Mouse (Mus musculus) heart, adult 18-20 months (tissue): Measurements from ENCODE around the gene Cd9. TPM values are rescaled to one million over a fixed set of nuclear protein-coding genes. Genes with fewer than 3 reads are reported as not detected.

Source experiments
- DNase-seq, 2 experiments: peaks; one replicate each; pipeline ENCODE4 v3.0.0; 2021 to 2022; ENCODE audit warnings: mixed read lengths in 1 of 2
- total RNA-seq, 2 experiments: library from RNA; stranded (reverse); gene quantifications; 2 replicates each; pipeline ENCODE4 v1.2.3; 2021

Gene Cd9
- total RNA-seq, 2 experiments from 2014 or later = 49.9 to 50.4 TPM

DNA sequence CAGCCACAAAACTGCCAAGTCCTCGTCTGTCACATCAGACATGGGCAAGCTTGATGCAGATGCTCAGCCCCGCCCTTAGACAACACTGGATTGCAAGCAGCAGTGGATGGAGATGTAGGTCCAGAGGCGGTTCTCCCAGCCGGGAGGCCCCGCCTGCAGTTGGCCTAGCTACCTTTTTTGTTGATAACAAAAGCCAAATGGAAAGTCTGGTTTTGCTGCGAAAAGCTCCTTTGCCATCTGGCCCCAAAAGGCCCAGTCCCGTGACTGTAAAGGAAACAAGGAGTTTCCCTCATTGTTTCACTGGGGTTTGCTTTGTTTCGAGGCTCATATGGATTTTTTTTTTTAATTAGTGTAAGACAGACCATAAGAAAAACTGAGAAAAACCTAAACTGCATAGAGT lies 18.5 kb downstream of the Cd9 start:
- peak; percentile 58 to 74 for DNase-seq

DNA sequence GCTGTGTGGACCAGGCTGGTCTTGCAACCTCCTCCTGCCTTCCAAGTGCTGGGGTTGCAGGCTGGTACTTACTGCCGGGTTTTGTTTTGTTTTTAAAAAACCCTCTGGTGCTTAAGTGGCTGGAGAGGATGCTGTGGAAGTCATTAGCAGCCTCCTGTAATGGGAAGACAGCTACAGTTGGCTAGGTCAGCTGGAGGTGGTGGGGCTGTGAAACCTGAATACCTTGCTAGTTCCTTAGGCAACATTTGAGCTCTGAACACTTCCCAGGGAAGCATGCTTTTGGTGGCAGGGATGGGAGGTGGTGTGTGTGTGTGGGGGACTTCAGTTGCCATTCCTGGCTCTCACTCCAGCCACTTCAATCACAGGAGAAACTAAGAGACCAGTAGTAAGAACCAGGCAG lies 19.4 kb downstream of the Cd9 start:
- DNase-seq = no peak

DNA sequence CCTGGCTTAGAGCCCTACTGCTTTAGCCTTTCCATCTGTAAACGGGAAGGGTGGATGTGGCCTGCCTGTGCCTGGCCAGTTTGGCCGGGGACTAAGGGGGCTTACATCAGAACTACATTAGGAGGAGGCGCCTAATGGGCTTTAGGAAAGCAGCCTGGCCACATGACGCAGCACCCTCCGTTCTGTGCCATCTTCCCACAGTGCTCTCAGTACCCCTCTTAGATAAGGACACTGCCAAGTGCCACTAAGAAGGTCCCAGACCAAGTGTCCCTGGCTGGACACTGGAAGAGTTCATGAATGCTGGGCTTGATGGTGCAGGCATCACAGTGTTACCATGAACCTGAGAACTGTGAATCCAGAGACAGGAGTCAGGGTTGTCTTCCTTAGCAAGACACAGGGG lies 20.7 kb downstream of the Cd9 start:
- no peak for DNase-seq

DNA sequence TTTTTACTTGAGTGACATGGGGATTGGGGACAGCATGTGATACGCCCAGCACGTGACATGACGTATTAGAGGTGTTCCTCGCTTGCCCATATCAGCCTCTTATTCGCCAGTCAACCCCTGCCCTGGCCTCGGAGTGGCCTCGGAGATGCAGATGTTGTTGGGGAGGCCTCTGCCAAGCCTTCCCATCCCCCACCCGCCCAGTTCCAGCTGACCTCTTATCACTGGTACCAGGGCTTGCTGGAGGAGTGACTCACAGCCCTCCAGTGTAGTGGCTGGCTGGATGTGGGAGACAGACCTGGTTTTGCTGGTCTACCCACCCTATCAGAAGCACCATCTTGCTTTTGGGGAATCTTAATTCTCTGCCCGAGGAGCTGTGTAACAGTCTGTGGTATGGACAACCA lies 21.3 kb downstream of the Cd9 start:
- no peak for DNase-seq

DNA sequence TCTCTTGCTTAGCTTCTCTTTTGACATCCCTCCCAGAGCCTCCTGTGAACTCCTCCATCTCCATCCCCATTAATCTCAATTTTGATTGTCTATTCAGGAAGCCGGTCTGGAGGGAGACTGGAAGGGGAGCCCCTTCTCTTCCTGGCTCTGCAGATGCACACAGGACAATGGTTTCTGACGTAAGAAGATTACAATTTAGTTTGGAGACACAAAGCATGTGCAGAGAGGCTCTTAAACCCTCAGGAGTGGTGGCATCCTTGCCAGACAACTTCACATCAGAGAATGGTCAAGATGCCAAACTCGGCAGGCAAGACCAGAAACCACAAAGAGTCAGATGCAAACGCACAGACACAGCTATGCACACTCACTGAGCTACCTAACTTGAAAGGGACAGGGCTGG lies 22.7 kb downstream of the Cd9 start:
- DNase-seq = no peak

DNA sequence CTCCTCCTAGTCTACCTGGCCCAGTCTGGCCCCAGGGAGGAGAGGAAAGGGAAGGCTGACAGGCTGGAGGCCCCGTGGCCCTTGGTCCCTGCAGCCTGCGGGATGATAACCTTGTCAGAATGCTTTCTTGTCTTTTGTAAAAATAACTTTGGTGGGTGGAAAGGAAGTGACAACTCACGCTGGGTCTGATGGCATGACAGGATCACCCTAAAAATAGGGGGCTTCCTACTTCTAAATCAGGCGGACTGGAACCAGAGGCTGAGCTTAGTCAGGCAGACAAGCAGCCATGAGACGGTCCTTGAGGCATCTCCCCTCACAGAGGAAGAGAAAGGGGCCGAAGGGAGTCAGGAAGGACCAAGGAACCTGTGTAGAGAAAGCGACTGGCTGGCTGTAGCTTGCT lies 23.3 kb downstream of the Cd9 start:
- no peak for DNase-seq

DNA sequence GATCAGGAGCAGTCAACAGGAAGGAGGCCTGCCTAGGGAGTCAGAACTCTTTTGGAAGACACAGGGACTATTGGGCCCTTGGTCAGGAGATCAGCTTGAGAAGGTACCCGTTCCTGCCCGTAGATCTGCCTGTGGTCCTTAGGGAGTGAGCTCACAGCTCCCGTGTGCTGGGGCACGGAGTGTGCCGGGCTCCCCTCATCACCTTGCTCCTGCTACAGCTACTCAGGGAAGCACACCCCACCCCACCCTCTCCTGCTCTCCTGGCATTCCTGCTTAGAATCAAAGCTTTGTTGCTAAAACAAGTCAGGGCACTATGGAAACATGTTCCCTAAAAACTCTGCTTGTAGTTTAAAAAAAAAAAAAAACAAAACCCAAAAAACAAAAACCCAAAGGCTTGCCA lies 24.0 kb downstream of the Cd9 start:
- no peak for DNase-seq

DNA sequence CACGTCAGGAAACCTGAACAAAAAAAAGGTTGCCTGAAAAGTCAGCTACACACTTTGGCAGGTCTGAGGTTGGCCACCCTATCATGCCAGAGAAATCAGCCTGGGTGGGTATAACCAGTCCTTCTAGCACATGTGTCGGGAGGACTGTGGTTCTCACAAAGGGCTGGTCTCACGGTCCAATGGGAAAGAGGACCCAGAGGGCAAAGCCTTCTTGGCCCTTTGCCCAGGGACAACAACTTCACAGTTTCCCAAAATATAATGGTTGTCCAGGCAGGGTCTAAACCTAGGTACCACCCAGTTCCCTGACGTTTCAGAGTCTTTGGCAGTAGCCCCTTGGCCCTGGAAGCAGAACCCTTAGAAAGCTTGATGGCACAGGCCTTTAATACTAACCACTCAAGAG lies 25.4 kb downstream of the Cd9 start:
- no peak for DNase-seq

DNA sequence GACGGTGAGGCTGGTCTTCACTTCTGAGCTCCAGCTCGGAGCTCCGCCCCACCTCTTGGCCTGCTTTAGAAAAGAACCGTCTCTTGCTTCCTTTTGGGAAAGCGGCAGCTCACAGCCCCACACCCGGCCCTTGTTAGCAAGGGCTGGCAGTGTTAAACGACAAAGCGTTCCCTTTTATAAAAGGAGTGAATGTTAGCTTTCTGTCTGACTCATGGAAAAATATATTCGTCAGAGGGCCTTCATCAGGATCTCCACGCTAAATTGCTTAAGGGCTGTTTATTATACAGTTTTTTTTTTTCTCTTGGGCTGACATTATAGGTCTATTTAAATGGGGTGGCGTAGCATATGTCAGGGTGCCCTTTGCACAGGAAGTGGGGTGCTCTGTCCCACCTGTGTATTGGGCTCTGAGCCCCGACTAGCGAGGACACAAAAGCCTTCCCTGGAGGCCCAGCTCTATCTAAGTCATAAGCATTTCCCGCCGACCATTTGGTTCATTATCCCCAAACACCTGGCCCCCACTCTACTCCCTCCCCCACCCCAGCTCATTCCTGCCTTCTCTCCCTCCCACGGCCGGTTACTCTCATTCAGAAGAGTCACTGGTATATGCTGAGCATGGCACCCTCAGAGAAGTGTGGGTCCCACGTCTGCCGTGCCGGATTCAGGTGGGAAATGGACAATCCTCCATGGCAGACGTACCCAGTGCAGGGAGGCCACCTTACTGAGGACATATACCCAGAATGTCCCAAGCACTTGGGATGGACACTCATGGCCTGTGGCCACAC lies 26.2 kb downstream of the Cd9 start:
- DNase-seq = peak; percentile 43 to 57

DNA sequence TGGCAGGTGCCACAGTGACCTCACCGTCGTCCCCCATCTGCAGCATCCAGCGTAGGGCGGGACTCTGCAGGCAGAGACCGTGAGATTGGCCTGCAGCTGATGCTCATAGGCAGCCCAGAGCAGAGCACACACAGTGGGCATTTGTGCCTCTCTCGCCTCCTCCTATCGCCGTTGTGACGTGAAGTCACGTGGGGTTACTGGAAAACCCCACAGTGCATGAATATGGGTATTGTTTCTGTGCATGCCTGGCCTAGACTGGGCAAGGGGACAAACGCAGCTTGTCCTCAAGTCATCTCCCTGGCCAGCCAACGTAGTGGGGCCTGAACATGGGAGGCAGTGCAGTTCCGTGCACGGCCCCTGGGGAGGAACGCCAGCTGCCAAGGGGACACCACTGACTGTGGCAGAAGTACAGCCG lies 27.3 kb downstream of the Cd9 start:
- DNase-seq = peak; percentile 32 to 35

DNA sequence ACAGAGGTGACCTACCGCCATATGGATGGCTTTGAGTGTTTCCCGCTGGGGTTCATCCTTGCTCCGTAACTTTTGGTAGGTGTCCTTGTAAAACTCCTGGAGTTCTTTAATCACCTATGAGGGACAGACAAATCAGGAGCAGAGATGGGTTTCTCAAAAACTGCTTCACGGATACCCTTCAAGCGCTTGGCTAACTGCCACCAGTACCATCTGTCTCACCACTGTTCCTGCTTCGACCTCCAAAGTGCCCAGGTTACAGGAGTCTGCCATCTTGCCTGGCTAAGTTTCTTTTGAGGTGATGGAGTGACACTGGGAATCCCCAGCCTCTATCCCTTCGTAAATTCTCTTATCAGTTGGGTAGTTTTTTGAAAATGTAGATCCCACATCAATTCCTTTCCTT lies 32.3 kb downstream of the Cd9 start:
- DNase-seq = no peak

DNA sequence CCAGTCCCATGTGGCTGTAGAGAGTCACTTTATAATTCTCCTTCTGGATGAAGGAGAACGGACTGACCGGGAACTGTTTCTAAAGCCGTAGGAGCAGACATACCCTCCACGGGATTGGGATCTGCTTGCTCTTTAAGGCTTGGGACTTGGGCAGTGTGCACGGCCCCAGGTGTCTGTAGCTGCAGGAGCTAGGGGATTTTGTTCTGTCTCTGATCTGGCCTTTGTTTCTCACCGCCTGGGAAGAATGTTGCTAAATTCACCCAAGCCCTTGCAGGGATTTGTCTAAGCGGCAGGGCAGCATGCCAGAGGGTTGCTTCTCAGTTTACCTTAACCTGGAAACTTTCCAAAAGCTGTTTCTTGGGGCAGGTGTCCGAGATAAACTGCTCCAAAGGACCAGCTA lies 32.8 kb downstream of the Cd9 start:
- DNase-seq = no peak

DNA sequence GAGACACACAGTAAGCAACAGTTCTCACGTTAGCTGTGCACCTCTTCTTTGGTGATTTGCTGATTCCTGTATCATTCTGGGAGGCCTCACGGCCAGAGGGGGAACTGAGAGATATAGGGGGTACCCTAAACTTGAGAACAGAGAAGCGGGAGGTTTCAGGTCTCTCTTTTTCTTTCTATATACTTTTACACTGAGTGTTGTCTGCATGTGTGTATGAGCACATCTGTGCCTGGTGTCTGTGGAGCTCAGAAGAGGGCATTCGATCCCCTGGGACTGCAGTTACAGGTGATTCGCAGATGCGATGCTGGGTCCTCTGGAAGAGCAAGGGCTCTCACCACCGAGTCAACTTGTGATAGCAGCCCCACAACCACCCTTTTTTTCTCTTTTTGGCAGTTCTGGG lies 33.3 kb downstream of the Cd9 start:
- DNase-seq = no peak

DNA sequence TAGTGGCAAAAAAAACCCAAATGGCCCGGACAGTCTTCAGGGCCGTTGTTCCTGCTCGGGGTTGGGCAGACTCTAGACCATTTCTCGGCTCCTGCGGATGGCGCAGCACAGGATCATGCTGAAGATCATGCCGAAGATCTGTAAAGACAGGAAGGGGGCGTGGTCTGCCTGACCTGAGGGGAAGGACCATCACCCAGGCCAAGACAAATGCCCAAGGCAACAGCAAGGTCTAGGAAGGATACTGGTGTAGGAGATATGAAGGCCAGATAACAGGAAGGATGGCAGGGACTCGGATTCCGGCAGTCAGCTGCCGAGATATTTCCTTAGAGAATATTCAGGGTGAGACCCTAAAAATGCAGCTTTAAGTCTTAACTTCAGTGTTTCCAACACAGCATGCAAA lies 34.0 kb downstream of the Cd9 start:
- DNase-seq = no peak

DNA sequence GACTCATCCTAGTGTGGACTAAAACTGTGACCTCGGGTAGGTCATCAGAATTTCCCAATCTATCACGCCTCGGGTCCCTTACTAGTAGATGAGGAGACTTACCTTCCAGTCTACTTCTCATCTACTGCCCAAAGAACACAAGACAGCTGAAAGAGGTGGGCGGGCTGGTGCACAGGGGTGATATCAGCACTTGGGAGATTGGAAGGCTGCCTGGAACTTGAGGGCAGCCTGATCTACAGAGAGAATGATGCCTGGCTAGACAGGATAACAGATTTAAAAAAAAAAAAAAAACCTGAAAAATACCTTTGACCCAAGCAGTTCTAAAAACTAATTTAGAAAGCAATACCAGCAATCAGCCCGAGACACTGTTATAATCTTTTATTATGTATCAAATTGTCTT lies 34.7 kb downstream of the Cd9 start:
- DNase-seq = no peak

DNA sequence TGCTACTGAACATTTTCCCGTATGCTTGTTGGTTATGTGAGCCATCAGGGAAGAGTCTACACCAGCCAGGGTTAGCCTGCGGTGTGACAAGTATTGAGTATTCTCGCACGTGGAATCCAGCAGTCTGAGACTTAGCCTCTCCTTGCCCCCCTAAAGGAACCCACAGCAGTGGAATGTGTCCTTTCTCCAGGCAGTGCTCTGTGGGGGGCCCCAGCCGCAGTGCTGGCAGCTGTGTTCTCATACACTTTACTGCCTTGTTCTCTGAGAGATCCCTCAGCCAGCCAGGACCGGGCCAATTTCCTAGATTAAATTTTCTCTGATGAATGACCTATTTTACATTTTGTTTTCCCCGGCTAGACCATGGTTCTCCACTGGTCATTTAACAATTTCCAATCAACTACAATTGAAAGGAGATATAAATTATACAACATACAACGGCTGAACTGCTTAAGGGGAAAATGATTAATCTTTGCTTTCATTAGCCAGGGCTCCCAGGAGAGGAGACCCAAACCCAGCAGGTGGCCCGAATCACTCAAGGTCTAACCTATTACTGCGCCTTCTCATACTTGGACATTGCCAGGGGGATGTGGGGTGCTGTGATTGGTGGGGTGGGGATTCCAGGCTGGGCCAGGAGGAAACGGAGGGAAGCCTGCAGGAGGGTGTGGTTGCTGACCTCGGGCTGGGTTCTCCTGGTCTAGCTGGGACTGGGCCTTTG lies 38.6 kb downstream of the Cd9 start:
- DNase-seq = no peak

DNA sequence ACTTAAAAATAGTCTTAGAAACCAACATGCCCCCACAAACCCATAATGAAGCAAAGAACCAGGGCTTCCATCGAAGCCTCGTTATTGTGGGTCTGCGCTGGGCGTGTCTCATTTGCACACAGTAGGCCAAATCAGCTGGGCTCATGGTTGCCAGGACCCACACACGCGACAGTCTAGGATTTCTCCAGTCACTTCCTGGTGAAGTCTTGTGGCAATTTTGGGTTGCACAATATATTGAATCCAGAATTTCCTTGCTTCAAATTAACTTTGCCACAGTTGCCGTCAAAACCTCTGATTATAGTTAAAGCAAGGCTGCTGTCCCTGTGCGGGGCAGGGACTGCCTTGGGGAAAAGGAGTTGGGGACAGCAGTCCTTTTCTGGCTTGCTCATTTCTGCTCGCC lies 39.9 kb downstream of the Cd9 start:
- no peak for DNase-seq

DNA sequence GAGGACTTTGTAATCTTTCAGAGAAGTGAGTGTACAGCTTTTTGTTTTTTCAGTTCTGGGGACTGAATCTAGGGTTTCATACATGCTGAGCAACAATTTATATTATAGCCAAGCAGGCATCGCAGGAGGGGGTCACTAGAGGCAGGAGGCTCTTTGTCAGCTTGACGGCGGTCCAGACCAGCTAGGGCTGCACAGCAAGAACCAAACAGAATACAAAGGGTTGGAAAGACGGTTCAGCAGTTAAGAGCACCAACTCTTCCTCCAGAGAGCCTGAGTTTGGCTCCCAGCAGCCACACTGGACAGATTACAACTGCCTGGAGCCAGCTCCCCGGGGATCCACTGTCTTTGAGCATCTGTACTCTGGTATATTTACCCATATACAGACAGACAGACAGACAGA lies 40.3 kb downstream of the Cd9 start:
- DNase-seq = no peak

DNA sequence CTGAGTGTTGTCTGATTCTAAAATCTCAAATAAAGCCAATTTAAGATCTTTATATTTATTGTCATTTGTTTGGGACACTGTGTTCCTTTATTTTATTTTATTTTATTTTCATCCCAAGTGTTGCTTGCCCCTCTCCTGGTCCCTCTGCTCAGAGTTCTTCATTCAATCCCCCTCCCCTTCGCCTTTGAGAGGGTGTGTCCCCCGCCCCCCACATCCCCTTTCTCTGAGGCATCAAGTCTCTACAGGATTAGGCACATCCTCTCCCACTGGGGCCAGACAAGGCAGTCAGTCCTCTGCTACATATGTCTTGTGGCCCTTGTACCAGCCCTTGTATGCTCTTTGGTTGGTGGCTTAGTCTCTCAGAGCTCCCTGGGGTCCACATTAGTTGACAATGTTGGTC lies 46.9 kb downstream of the Cd9 start:
- no peak for DNase-seq

DNA sequence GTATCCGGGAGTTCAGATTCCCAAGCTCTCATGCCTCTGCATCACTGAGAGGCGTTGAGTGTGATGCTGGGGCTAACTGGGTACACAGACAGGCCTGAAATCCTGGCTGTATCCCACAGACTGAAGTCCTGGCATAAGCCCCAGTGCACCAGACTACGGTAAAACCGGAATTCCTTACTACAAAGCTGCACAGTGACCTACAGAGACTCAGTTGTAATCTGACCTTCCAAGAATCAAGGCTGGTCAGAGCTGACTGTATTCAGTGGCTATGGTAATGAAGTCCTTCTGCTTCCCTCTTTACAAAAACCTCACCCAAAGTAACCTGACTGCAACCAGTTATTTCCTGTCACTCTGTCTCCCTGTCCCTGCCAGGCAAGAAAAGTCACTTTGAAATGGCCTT lies 47.4 kb downstream of the Cd9 start:
- DNase-seq = no peak

DNA sequence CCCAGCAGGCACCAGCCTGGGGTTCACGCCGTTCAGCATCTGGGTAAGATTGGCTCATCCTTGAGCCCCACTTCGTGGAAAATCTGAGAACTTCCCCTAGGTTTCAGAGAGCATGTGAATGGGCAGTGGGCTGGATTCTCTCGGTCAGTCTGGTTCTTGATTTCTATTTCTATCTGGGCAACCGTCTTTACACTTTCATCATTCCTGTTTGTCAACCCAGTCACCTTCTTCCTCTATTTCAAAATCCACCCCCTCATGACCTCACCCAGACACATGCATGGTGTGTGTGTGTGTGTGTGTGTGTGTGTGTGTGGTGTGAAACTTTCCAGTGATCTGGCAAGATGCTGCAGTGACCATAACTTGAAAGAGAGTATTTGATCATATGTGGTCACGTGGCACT lies 49.2 kb downstream of the Cd9 start:
- DNase-seq = peak in 1 of 2 experiments; percentile 25

DNA sequence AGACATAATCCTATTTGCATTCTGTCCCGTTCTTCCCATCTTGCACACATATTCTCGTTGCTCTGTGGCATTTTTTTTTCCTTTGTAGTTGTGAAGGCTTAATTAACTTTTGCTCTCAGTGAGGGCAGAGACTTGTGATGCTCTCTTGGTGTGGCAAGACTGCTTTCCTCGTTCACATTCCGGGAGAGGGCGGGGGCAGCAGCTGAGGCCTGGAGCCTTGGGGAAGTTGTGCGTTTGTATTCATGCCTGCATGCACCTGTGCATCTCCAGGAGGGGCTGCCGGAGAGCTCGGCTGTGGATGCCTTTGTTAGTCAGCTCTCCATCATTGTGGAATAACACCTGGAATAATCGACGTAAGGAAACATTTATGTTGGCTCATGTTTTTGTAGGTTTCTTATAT lies 52.0 kb downstream of the Cd9 start:
- DNase-seq = no peak

DNA sequence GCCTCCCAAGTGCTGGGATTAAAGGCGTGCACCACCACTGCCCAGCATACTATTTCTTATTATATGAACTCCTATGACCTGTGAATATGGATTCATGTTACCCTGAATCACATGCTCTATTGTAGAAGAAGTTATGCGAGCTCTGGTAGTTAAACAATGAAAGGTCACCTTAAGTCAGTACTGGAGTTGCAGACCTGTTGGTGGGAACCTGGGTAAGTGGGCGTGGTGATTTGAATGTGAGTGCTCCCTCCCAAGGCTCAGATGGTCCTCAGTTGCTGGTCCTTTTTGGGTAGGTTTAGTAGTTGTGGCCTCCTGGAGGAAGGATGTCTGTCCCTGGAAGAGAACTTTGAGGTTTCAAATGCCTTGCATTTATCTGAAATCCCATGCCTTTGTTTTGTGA lies 57.8 kb downstream of the Cd9 start:
- DNase-seq = no peak
